Mouse (Mus musculus): ENCODE measurements around the gene Slc4a2. TPM values are rescaled to one million over a fixed set of nuclear protein-coding genes. Genes with fewer than 3 reads are reported as not detected.
"Not testable (repeated sequence)": the region's sequence is repeated elsewhere in the genome, so short reads cannot be mapped to it uniquely, and the experiment has no call there.

Slc4a2 gene
- polyA plus RNA-seq, 1 experiment from 2014 or later: 19.5 TPM

DNA sequence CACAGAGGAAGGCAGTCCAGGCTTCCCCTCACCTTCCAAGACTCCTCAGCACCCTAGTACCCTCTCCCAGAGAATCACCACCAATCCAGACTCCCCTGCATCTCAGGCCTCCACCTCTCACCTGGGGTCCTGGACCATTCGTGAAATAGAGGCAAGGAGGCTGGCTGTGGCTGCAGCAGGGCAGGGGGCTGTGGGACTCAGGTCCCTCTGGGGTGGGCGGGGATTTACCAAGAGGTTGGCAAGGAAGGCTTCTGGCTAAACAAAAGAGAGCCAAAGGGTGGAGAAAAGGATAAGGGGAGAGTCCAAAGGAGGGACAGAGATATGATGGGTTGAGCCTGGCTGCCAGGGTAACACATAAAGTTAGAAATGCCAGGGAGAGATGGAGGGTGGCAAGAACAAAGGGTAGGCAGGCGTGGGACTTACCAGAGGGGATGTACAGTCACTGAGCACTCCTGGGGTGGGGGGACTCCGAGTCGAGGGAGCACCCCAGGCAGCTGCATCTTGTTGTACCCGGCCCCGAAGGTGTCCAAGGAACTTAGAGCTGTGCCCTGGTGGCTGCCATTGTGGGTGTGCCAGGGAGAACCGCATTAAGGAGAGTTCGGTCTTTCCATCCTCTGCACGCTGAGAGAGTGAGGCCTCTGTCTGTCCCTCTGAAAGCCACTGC lies 37.6 kb upstream of the Slc4a2 start:
- Histone ChIP-seq H3K4me2 (no peak overlapping the region), H3K4me1 (peaks cover 28% of the 10 kb centered on the region), H3K27ac (no peak overlapping the region), H3K36me3 (ENCODE audit: poor library complexity, severe bottlenecking) (no peaks in the 10 kb centered on the region), H3K9ac (no peak overlapping the region), H3K27me3 (peaks cover 59% of the 10 kb centered on the region), H3K9me3 (replicated peaks) (no peaks in the 10 kb centered on the region), H3K4me3 (no peak overlapping the region)
- 78% methylated on average over 10 of the region's 10 CpGs for WGBS
- ATAC-seq: no peak

DNA sequence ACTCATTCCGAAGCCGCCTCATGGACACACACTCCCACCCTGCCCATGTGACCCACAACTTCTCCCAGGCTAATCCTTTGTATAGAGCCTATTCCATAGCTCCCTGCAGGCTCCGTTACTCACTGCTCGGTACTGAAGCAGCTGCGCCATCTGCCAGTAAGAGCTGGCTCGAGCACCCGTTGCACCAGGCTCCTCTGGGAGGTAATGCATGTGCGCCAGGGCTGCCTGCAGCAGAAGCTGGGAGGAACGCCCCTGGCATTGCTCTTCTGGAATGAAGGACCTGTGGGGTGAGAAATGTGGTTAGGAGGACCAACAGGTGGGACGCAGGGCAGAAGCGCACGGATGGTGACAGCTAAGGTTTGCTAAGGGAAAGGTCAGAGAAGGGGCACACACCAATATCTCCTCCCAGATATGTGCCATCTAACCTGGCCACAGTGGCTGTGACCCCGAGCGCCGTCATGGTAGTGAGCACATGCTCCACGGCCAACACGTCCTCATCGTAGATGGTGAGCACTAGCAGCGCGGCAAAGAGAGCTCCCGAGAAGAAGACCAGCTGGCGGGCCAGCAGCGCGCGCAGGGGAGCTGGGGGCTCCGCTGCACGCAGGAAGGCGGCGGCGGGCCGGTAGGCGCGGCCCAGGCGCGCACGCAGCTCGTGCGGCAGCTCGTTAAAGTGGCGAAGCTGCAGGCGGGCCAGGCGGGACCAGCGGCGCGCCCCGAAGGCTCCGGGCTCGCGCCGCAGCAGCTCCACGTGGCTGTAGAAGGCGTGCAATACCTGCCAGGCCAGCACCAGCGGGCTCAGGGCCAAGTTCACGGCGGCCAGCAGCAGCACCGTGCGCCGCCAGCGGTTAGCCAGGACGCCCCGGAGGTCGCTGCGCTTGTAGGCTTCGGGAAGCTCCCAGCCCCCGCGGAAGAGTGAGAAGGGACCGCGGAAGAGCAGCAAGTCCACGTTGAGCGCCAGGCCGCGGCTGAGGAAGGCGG lies 36.1 kb upstream of the Slc4a2 start:
- Histone ChIP-seq H3K4me1 (peaks cover 28% of the 10 kb centered on the region), H3K27me3 (peaks cover 65% of the 10 kb centered on the region), H3K4me2 (peak overlapping the region; percentile 95), H3K9ac (peak overlapping the region; percentile 59), H3K9me3 (replicated peaks) (no peaks in the 10 kb centered on the region), H3K27ac (no peak overlapping the region), H3K36me3 (ENCODE audit: poor library complexity, severe bottlenecking) (no peaks in the 10 kb centered on the region), H3K4me3 (peak overlapping the region; percentile 45)
- under 1% methylated on average over 68 of the region's 73 CpGs for WGBS
- ATAC-seq: peak; percentile 70

DNA sequence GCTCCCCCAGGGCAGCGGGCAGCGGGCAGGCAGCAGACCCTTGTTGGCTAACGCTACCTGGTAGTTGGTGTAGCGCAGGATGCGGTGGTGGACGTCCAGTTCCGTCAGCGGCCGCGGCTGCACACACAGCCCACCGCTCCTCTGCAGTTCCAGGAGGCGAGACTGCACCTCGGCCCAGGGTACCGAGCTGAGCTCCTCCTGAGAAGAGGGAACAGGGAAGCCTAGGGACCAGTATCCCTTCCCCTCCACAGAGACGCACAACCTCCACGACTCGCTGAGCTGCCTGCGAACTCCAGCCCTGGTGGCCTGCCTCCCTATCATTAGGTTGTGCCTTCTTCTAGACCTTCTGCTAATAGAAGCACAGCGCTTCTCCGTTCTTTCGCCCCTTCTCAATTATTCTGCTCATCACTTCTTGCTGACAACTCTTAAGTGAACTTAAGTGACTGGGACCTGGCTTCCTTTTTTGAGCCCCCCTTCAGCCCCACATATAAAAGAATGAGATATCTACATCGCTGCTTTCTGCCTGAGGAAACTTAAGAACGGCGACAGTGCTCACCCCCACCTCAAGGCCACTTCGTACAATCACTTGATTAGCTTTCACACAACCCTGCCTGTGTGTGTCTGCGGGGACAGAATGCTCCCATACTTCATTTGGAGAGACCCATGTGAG lies 35.3 kb upstream of the Slc4a2 start:
- Histone ChIP-seq H3K4me3 (peak overlapping the region; percentile 45), H3K36me3 (ENCODE audit: poor library complexity, severe bottlenecking) (no peaks in the 10 kb centered on the region), H3K9me3 (replicated peaks) (no peaks in the 10 kb centered on the region), H3K9ac (peak overlapping the region; percentile 59), H3K27me3 (peaks cover 65% of the 10 kb centered on the region), H3K27ac (no peak overlapping the region), H3K4me1 (peaks cover 22% of the 10 kb centered on the region), H3K4me2 (peak overlapping the region; percentile 95)
- 22% methylated on average over 26 of the region's 26 CpGs for WGBS
- ATAC-seq: no peak

DNA sequence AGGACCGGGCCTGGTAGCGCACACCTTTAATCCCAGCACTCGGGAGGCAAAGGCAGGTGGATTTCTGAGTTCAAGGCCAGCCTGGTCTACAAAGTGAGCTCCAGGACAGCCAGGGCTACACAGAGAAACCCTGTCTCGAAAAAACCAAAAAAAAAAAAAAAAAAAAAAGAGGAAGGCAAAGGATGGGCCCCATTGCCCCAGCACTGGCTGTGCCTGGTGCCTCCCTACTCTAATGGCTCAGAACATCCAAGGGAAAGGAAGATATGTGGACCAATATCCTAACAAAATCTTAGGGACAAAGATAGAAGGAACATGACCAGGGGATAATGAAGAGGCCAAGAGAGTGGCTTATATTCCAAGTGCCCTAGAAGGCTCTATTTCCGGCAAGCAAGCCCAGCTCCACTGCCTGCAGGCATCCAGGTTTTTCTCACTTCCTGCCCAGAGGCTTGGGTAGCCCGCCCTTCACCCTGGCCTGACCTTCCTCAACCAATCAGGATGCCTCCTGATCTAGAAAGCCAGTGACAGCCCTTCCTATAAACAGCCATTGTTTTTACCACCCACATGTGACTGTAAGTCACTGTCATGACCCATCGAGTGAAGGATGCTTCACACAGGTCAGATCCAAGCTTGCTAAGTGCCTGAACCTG lies 34.5 kb upstream of the Slc4a2 start:
- peaks cover 65% of the 10 kb centered on the region for H3K27me3 ChIP-seq
- WGBS: 53% methylated on average over 7 of the region's 7 CpGs
- ATAC-seq: no peak

DNA sequence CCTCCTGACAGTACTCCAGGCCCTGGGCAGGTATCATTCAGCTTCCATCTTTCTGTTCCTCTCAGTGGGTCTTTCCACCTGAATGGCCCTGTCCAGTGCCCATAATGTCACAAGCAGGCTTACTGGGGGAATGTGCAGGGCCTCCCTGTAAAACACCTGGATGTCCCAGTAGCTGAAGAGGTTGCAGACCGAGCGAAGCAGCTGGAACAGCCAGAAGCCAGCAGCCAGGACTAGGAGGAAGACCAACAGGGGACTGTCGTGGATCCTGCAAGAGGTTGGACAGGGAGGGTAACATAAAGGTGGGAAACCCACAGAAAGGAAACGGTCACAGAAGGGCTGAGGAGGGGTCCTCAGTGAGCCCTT lies 34.0 kb upstream of the Slc4a2 start:
- no peaks in the 10 kb centered on the region for H3K36me3 ChIP-seq (ENCODE audit: poor library complexity, severe bottlenecking)
- H3K9me3 ChIP-seq (replicated peaks): no peaks in the 10 kb centered on the region
- H3K4me1 ChIP-seq: peaks cover 17% of the 10 kb centered on the region
- H3K27ac ChIP-seq: no peak overlapping the region
- no peak overlapping the region for H3K9ac ChIP-seq
- no peak overlapping the region for H3K4me2 ChIP-seq
- 85% methylated on average over 4 of the region's 4 CpGs for WGBS
- no peak overlapping the region for H3K4me3 ChIP-seq
- no peak for ATAC-seq
- peaks cover 65% of the 10 kb centered on the region for H3K27me3 ChIP-seq

More for the DNA sequence above, 34.5 kb upstream of the Slc4a2 start:
- Histone ChIP-seq H3K4me3 (no peak overlapping the region), H3K27ac (no peak overlapping the region), H3K9ac (0 out of 2 replicates have a peak overlapping the region, but pooled peaks have one; percentile 23), H3K36me3 (ENCODE audit: poor library complexity, severe bottlenecking) (no peaks in the 10 kb centered on the region), H3K9me3 (replicated peaks) (no peaks in the 10 kb centered on the region), H3K4me1 (peaks cover 17% of the 10 kb centered on the region), H3K4me2 (no peak overlapping the region)

DNA sequence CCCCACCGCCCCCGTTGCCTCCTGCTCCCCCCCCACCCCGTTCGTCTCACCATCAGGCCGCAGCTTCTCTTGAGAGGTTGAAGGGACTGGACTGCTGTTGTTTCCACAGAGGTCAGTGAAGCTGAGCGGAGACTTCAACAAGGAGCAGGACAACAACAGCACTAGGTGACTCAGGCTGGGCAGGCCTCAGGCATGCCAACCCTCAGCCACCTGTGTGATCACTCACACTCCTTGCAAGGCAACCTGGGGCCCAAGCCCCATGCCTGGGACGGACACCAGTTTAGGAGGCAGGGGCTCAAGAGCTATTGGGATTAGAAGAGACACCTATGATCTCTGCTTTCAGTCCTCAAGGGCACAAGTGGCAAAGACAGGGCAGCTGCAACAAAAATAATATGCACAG lies 31.8 kb upstream of the Slc4a2 start, which contains the start of gene Atg9b:
TSS of gene Atg9b (minus strand) at position 280 of the 400 bp plus-strand sequence.
- H3K27ac ChIP-seq: no peak within 1 kb of the TSS
- peaks cover 22% of the 10 kb centered on the region for H3K4me1 ChIP-seq
- 81% methylated on average over 7 of the region's 7 CpGs for WGBS

DNA sequence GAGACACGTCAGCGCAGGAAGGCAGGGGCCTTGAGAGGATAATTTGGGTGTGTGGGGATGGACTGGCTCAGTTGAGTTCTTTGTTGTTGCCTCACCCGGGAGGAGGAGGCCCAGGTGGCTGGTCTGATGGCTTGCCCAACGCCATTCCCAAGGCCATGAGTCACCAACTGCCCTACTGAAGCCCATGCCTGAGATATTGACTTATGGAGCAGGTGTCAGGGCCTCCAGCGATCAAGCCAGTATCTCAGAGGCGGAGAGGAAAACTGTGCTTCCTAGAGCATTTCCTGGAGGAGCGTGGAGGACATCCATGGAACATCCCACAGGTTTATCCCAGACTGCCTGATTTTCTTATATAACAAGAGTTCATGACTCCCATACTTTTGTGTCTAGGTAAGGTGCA lies 30.9 kb upstream of the Slc4a2 start:
- H3K27ac ChIP-seq: no peak overlapping the region
- no peaks in the 10 kb centered on the region for H3K36me3 ChIP-seq (ENCODE audit: poor library complexity, severe bottlenecking)
- no peak overlapping the region for H3K4me3 ChIP-seq
- H3K4me1 ChIP-seq: peaks cover 13% of the 10 kb centered on the region
- H3K9me3 ChIP-seq (replicated peaks): no peaks in the 10 kb centered on the region
- H3K4me2 ChIP-seq: no peak overlapping the region
- 78% methylated on average over 7 of the region's 7 CpGs for WGBS
- no peak for ATAC-seq
- no peak overlapping the region for H3K9ac ChIP-seq
- peaks cover 37% of the 10 kb centered on the region for H3K27me3 ChIP-seq

More for the DNA sequence above, 31.8 kb upstream of the Slc4a2 start, which contains the start of gene Atg9b:
- no peaks in the 10 kb centered on the region for H3K9me3 ChIP-seq (replicated peaks)
- peaks cover 46% of the 10 kb centered on the region for H3K27me3 ChIP-seq
- no peak for ATAC-seq
- H3K4me2 ChIP-seq: no peak within 1 kb of the TSS
- no peaks in the 10 kb centered on the region for H3K36me3 ChIP-seq (ENCODE audit: poor library complexity, severe bottlenecking)
- H3K9ac ChIP-seq: no peak within 1 kb of the TSS
- H3K4me3 ChIP-seq: no peak within 1 kb of the TSS

DNA sequence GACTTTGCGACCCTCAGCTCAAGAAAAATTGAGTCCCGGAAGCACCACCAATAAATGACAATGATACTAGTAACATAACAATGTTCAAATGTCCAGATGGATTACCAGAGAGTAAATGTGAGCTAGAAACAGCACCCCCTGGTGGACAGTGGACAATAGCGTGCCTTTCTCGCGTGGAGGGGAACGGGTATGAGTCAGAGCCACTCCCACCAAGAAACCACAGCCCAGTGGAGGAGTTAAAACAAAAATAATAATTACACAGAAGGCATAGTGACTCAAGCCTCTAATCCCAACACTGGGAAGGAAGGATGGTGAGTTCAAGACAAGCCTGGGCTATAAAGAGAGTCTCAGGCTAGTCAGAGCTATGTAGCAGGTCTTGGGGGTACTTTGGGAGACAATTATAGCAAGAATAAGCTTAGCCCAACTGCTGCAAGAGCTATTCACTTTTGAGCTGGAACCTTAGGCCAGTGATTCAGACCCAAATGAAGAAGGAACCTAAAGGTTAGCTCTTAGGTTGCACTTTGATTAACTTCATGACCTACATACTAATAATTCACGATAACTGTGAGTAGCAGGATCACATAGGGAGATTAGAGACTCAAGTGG lies 30.1 kb upstream of the Slc4a2 start, which contains the start of gene Abcb8:
TSS of gene Abcb8 (plus strand) at position 272 of the 606 bp plus-strand sequence.
- ATAC-seq: no peak
- WGBS: 19% methylated on average over 7 of the region's 7 CpGs
- Histone ChIP-seq H3K27me3 (peaks cover 29% of the 10 kb centered on the region), H3K27ac (peak within 1 kb of the TSS; percentile 75), H3K4me2 (peak within 1 kb of the TSS; percentile 65), H3K4me1 (peaks cover 6% of the 10 kb centered on the region; the same call in 1 of the 2 replicates), H3K36me3 (ENCODE audit: poor library complexity, severe bottlenecking) (no peaks in the 10 kb centered on the region), H3K9me3 (replicated peaks) (no peaks in the 10 kb centered on the region), H3K4me3 (peak within 1 kb of the TSS; percentile 54), H3K9ac (peak within 1 kb of the TSS; percentile 62; the same call in 1 of the 2 replicates)

DNA sequence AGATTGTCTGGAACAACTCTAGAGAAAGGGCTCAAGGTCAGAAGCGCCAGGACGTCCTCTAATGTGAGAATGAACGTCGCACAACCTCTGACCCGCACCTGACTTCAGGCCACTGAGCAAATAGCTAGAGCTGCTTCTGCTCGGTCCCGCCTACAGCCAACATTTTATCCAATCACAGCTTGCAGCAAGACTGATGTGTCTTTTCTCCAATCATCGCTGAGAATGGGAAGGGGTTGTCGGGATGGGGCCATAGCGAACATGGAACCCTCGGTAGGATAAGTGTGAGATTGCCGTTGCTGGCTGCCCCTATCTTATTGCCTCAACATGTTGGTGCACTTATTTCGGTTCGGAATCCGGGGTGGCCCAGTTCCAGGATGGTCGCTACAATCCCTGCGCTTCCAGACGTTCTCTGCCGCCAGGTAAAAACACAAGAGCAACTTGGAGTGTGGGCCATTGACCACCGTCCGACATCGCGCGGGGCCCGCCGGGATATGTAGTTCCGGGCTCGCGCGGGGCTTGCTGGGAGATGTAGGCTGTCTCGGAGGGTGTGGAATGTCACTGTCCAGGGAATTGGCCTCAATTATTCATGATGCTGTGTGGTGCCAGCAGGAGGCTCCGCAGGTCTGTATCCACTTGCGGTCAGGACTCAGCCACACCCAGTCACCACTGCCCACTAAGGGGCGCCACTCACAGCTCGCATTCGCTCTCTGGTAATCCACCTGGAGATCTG lies 29.3 kb upstream of the Slc4a2 start:
- WGBS: under 1% methylated on average over 36 of the region's 36 CpGs
- Histone ChIP-seq H3K27ac (peak overlapping the region; percentile 75), H3K4me1 (peaks cover 6% of the 10 kb centered on the region; the same call in 1 of the 2 replicates), H3K36me3 (ENCODE audit: poor library complexity, severe bottlenecking) (no peaks in the 10 kb centered on the region), H3K4me3 (peak overlapping the region; percentile 54), H3K4me2 (peak overlapping the region; percentile 65), H3K27me3 (peaks cover 22% of the 10 kb centered on the region), H3K9me3 (replicated peaks) (no peaks in the 10 kb centered on the region), H3K9ac (peak overlapping the region; percentile 62; the same call in 1 of the 2 replicates)
- peak; percentile 97 for ATAC-seq

DNA sequence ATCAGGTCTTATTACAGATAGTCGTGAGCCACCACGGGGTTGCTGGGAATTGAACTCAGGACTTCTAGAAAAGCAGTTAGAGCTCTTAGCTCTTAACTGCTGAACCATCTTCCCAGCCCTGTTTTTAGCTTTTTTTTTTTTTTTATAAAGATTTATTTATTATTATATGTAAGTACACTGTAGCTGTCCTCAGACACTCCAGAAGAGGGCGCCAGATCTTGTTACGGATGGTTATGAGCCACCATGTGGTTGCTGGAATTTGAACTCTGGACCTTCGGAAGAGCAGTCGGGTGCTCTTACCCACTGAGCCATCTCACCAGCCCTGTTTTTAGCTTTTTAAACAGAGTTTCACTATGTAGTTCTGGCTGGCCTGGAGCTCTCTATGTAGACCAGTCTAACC lies 27.4 kb upstream of the Slc4a2 start:
- H3K9me3 ChIP-seq (replicated peaks); H3K4me1 ChIP-seq; H3K9ac ChIP-seq; H3K4me3 ChIP-seq; H3K36me3 ChIP-seq (ENCODE audit: poor library complexity, severe bottlenecking); ATAC-seq; H3K4me2 ChIP-seq; H3K27ac ChIP-seq; H3K27me3 ChIP-seq: not testable (repeated sequence)
- WGBS: 86% methylated on average over 6 of the region's 6 CpGs
